In genomic region chr8:93591608-93592301, GRCm38 (mm10) we compare ENCODE assay signal across 8 mouse cellular contexts. TPM values are rescaled to one million over a fixed set of nuclear protein-coding genes. Genes with fewer than 3 reads are reported as not detected.
DNase-seq lines count a peak whose midpoint lies in the region; ATAC-seq and TF ChIP-seq lines count a peak whose summit lies in the region.
"Had no signal": no experiment of that assay in that cellular context is flagged by ENCODE, and none has a peak within 500 bp of the region (broad histone marks: within the 10 kb centered on the region; RNA-seq: fewer than 3 reads in every experiment).

No protein-coding gene starts in this region.

- peak overlapping the region; percentile 19; the same call in 1 of the 2 replicates for H3K9ac ChIP-seq in hindbrain, embryonic 11.5 days (ENCODE audit: low read depth, low read length)

- peak; percentile 85 for ATAC-seq in hindbrain, embryonic 11.5 days (ENCODE audit: low FRiP score)
- peak; percentile 87 for ATAC-seq in megakaryocyte progenitor cell, adult 5-6 weeks (replicated peaks; ENCODE audit: poor library complexity)

- TF ChIP-seq POLR2A in cerebellum, adult 2 months (IDR thresholded peaks at IDR 0.05; ENCODE audit: borderline replicate concordance, insufficient read depth, low read length) = no peak

- no peaks in the 10 kb centered on the region for H3K9me3 ChIP-seq in hindbrain, embryonic 11.5 days (ENCODE audit: control insufficient read depth, low read length)

- no peaks in the 10 kb centered on the region for H3K36me3 ChIP-seq in hindbrain, embryonic 11.5 days (ENCODE audit: control insufficient read depth, insufficient read depth, low read length)

- peak; percentile 3 for DNase-seq in T-cell, adult 2 months (ENCODE audit: low spot score)
- DNase-seq in cerebellum, adult 2 months = peak; percentile 89 to 94
- DNase-seq in frontal cortex, postnatal 10 days (ENCODE audit: low spot score in 2 of 2) = peak; percentile 77 to 89
- DNase-seq in hindbrain, embryonic 11.5 days (ENCODE audit: low spot score) = peak; percentile 94
- DNase-seq in layer of hippocampus, postnatal 25 days (ENCODE audit: extremely low spot score in 1 of 2, low spot score in 1 of 2) = peak; percentile 83 to 97
- peak; percentile 76 for DNase-seq in skeletal muscle tissue, adult 2 months (ENCODE audit: low read depth, low spot score)

- TF ChIP-seq CTCF in cerebellum, adult 2 months (IDR thresholded peaks at IDR 0.05; ENCODE audit: borderline replicate concordance, insufficient read depth, low read depth, low read length) = peak; percentile 94

- no peak overlapping the region for H3K4me2 ChIP-seq in hindbrain, embryonic 11.5 days (replicated peaks; ENCODE audit: low read depth, low read length)

- no peaks in the 10 kb centered on the region for H3K4me1 ChIP-seq in cerebellum, adult 2 months (ENCODE audit: control insufficient read depth, insufficient read depth, low read length)
- no peaks in the 10 kb centered on the region for H3K4me1 ChIP-seq in hindbrain, embryonic 11.5 days (replicated peaks; ENCODE audit: control insufficient read depth, insufficient read depth, low read length)

- 0 out of 2 replicates have a peak overlapping the region, but pooled peaks have one; percentile 6 for H3K27ac ChIP-seq in cerebellum, adult 2 months (ENCODE audit: insufficient read depth, low read length)
- no peak overlapping the region for H3K27ac ChIP-seq in hindbrain, embryonic 11.5 days (ENCODE audit: low read depth, low read length)

- H3K4me3 ChIP-seq in cerebellum, adult 2 months (replicated peaks; ENCODE audit: insufficient read depth, low read depth, low read length) = no peak overlapping the region
- H3K4me3 ChIP-seq in hindbrain, embryonic 11.5 days (ENCODE audit: low read depth, low read length) = no peak overlapping the region
- H3K4me3 ChIP-seq: myocyte had no signal

- no peaks in the 10 kb centered on the region for H3K27me3 ChIP-seq in cerebellum, adult 2 months (ENCODE audit: control insufficient read depth, insufficient read depth, low read length)
- H3K27me3 ChIP-seq in hindbrain, embryonic 11.5 days (ENCODE audit: control insufficient read depth, insufficient read depth, low read length) = no peaks in the 10 kb centered on the region

- 32% methylated on average over 9 of the region's 9 CpGs for WGBS in cerebellum, adult 2 months
- WGBS in hindbrain, embryonic 11.5 days = 34% methylated on average over 9 of the region's 9 CpGs

RNA-seq across cellular contexts. Expression of gene Ces5a, which starts 56.1 kb away (rescaled TPM):
- polyA plus RNA-seq in cerebellum, adult 2 months (2012; rRNA removed) = 1.3 TPM in 2 replicates
- 0.21 TPM in 1 of 2 replicates, not detected in the other for polyA plus RNA-seq in hindbrain, embryonic 11.5 days (2014; fragmentation: Nextera tagmentation; extraction: Ambion mirVana)
- total RNA-seq in layer of hippocampus, postnatal 25 days (2021) = under 1 TPM; 0.21 to 0.66 TPM
- total RNA-seq in megakaryocyte progenitor cell, adult 5-6 weeks (2015) = not detected in 2 replicates
- not detected in 2 replicates for total RNA-seq in megakaryocyte progenitor cell, adult 5-6 weeks (2017)

Comparison
In these comparisons a context has a peak if more than half of its experiments do, and no peak if none do; other contexts are left out.
1. DNase-seq: peak in every context shown above with its lines; median percentile 94 in hindbrain, embryonic 11.5 days; 92 in cerebellum, adult 2 months; 90 in layer of hippocampus, postnatal 25 days; 83 in frontal cortex, postnatal 10 days; 76 in skeletal muscle tissue, adult 2 months; 3 in T-cell, adult 2 months.